Mouse (Mus musculus) C2C12 (cell line): ENCODE measurements at regions not wholly inside any gene's neighbourhood (a gene's known extent, or its start where the extent isn't known, plus 50 kb on each side); places are given as distances from the start of the nearest gene placed in this dataset.

Experiments
- H3K27me3 ChIP-seq: one replicate; pipeline ENCODE4 v1.6.1; 2011; ENCODE audit not compliant: control insufficient read depth, insufficient read depth, insufficient read length
- H3K36me3 ChIP-seq: one replicate; pipeline ENCODE4 v1.6.1; 2011; ENCODE audit not compliant: control insufficient read depth, insufficient read depth
- H3K4me3 ChIP-seq: one replicate; pipeline ENCODE4 v1.5.1; 2011; ENCODE audit warnings: mild to moderate bottlenecking, control low read depth; ENCODE audit not compliant: poor library complexity, insufficient read depth, severe bottlenecking
- H3K79me2 ChIP-seq: one replicate; pipeline ENCODE4 v1.6.1; 2011; ENCODE audit not compliant: control insufficient read depth, insufficient read depth
- H3K79me3 ChIP-seq: one replicate; pipeline ENCODE4 v1.6.1; 2011; ENCODE audit warnings: low read depth, control low read depth
- H3ac ChIP-seq: one replicate; pipeline ENCODE3; 2011; ENCODE audit warnings: low read depth; ENCODE audit not compliant: control insufficient read depth, insufficient read length
- CEBPB ChIP-seq: IDR thresholded peaks from one replicate; pipeline ENCODE4 v1.6.1; 2011; ENCODE audit warnings: low read depth, mild to moderate bottlenecking, control low read depth, moderate library complexity
- CTCF ChIP-seq: IDR thresholded peaks from one replicate; pipeline ENCODE4 v1.5.1; 2011; ENCODE audit not compliant: control insufficient read depth, insufficient read depth, insufficient read length
- FOSL1 ChIP-seq: IDR thresholded peaks from one replicate; pipeline ENCODE4 v1.8.0; 2011; ENCODE audit warnings: mild to moderate bottlenecking, low read length; ENCODE audit not compliant: poor library complexity, insufficient read depth, severe bottlenecking
- MAX ChIP-seq: IDR thresholded peaks from one replicate; pipeline ENCODE4 v1.6.1; 2011; ENCODE audit warnings: mild to moderate bottlenecking, control low read depth
- MYOD1 ChIP-seq: IDR thresholded peaks from one replicate; pipeline ENCODE4 v1.6.1; 2011; ENCODE audit warnings: low read depth; ENCODE audit not compliant: control insufficient read depth, insufficient read length
- MYOG ChIP-seq: IDR thresholded peaks from one replicate; pipeline ENCODE4 v1.6.1; 2011; ENCODE audit not compliant: control insufficient read depth, insufficient read length; ENCODE audit errors: extremely low read depth
- USF1 ChIP-seq: IDR thresholded peaks from one replicate; pipeline ENCODE4 v1.6.1; 2011; ENCODE audit warnings: low read depth, mild to moderate bottlenecking, control low read depth, moderate library complexity

DNA sequence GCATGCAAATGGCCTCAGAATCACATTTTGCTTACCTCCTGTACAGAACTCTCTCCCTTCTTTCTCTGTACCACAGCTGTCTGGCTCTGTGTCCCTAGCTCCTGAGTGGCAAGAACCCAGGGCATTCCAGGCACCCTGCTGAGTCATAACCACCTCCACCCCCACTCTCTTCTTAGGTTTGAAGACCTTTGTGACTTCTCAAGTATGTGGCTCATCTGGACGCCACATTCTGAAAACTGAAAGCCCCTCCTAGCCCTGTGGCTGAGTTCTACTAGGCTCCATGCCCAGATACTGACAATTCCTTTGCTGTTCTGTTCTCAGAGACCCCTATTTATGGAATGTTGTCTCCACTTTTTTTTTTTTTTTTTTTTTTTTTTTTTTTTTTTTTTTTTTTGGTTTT lies 136.9 kb upstream of the Klf6 start:
- TF ChIP-seq MAX (peak; percentile 82), MYOD1 (peak; percentile 59), FOSL1 (peak; percentile 76), CTCF (no peak), MYOG (no peak)

GRCm38 (mm10) chr13:5725984-5726383 lies 135.3 kb upstream of the Klf6 start:
- no peaks in the 10 kb centered on the region for H3K27me3 ChIP-seq
- no peaks in the 10 kb centered on the region for H3K79me3 ChIP-seq
- H3K79me2 ChIP-seq: no peaks in the 10 kb centered on the region
- no peaks in the 10 kb centered on the region for H3K36me3 ChIP-seq
- TF ChIP-seq MAX: no peak
- TF ChIP-seq MYOD1: no peak
- TF ChIP-seq CEBPB: no peak
- TF ChIP-seq CTCF: no peak
- no peak for TF ChIP-seq USF1
- TF ChIP-seq MYOG: no peak
- TF ChIP-seq FOSL1: no peak
- no peak overlapping the region for H3K4me3 ChIP-seq
- H3ac ChIP-seq: no peak overlapping the region

More for the DNA sequence above, 136.9 kb upstream of the Klf6 start:
- Histone ChIP-seq H3K27me3 (no peaks in the 10 kb centered on the region), H3K36me3 (no peaks in the 10 kb centered on the region), H3K79me2 (no peaks in the 10 kb centered on the region), H3K4me3 (no peak overlapping the region), H3K79me3 (no peaks in the 10 kb centered on the region), H3ac (no peak overlapping the region)

DNA sequence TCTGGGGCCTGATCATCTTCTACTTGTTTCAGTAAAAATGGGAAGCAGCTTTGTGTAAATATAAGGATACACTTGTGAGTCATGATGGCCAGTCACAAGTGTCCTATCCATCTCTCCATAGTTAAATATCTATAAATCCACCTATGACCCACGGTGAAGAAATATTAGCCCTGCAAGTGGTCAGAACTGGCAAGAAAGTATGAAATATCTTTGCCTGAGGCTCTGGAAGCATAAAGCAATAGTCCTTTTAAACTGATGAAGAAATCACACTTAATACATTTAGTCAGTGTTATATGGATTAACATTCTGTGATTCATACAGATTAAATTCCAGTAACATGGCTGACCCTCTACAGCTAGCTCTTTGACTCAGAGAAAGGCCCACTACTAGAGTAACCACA lies 134.8 kb upstream of the Klf6 start:
- Histone ChIP-seq H3K27me3 (no peaks in the 10 kb centered on the region), H3K79me2 (no peaks in the 10 kb centered on the region), H3K4me3 (no peak overlapping the region), H3K36me3 (no peaks in the 10 kb centered on the region), H3K79me3 (no peaks in the 10 kb centered on the region), H3ac (no peak overlapping the region)
- TF ChIP-seq CEBPB (no peak), MYOD1 (no peak), MYOG (no peak), USF1 (no peak), FOSL1 (no peak), CTCF (no peak), MAX (no peak)

- Histone ChIP-seq H3K36me3 (no peaks in the 10 kb centered on the region), H3K27me3 (no peaks in the 10 kb centered on the region), H3K79me3 (no peaks in the 10 kb centered on the region), H3ac (no peak overlapping the region), H3K79me2 (no peaks in the 10 kb centered on the region), H3K4me3 (no peak overlapping the region)
- TF ChIP-seq CEBPB (no peak), CTCF (no peak), USF1 (no peak), MAX (no peak), MYOD1 (no peak), MYOG (no peak), FOSL1 (no peak)
These were observed 133.1 kb upstream of the Klf6 start for GRCm38 (mm10) chr13:5728172-5728571.

DNA sequence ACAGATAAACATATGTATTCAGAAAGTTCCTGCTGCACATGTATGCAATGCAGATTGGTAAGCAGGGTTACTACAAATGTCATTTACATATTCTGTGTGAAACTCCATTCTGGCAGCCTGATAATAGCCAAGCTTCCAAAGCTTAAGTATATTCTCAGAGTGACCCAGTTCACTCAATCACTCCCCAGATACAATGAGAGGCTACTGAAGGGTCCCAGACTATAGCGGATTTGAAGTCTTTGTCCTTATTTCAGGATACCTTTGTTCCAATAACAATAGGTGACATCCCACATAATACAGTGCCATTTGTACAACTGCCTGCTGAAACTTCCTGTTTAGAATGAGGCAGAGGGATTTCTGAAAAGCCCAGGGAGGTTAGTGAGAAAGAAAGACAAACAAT lies 132.5 kb upstream of the Klf6 start:
- H3K4me3 ChIP-seq: no peak overlapping the region
- H3ac ChIP-seq: no peak overlapping the region
- H3K27me3 ChIP-seq: no peaks in the 10 kb centered on the region
- no peaks in the 10 kb centered on the region for H3K36me3 ChIP-seq
- H3K79me3 ChIP-seq: no peaks in the 10 kb centered on the region
- H3K79me2 ChIP-seq: no peaks in the 10 kb centered on the region
- TF ChIP-seq USF1: no peak
- TF ChIP-seq FOSL1: no peak
- no peak for TF ChIP-seq CEBPB
- TF ChIP-seq MAX: no peak
- TF ChIP-seq MYOG: no peak
- no peak for TF ChIP-seq MYOD1
- TF ChIP-seq CTCF: no peak

- Histone ChIP-seq H3K27me3 (no peaks in the 10 kb centered on the region), H3K79me3 (no peaks in the 10 kb centered on the region), H3K36me3 (no peaks in the 10 kb centered on the region), H3ac (no peak overlapping the region), H3K79me2 (no peaks in the 10 kb centered on the region), H3K4me3 (no peak overlapping the region)
- TF ChIP-seq FOSL1 (no peak), MAX (no peak), MYOD1 (no peak), CEBPB (no peak), MYOG (no peak), CTCF (no peak), USF1 (no peak)
These were observed 131.7 kb upstream of the Klf6 start for GRCm38 (mm10) chr13:5729426-5730068.
